Comparison of ENCODE assay signal across 31 mouse cellular contexts in the genomic region with DNA sequence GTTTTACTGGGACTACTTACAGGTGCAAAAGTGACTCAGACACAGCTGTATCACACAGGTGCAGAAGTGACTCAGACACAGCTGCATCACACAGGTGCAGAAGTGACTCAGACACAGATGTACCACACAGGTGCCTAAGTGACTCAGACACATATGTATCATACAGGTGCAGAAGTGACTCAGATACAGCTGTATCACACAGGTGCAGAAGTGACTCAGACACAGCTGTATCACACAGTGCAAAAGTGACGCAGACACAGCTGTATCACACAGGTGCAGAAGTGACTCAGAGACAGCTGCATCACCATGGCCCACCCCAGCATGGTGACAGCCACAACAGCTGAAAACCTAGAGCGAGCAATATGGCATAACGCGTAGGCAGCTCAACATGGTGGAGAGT. TPM values are rescaled to one million over a fixed set of nuclear protein-coding genes. Genes with fewer than 3 reads are reported as not detected.
"Had no signal": no experiment of that assay in that cellular context is flagged by ENCODE, and none has a peak within 500 bp of the region (broad histone marks: within the 10 kb centered on the region; RNA-seq: fewer than 3 reads in every experiment).

No protein-coding gene starts in this region.

- H3K4me1 ChIP-seq: limb, embryonic 10.5 days; limb, embryonic 13.5 days; liver, embryonic 12.5 days; liver, embryonic 15.5 days; lung, embryonic 15.5 days; midbrain, embryonic 12.5 days; neural tube, embryonic 12.5 days; neural tube, embryonic 15.5 days; stomach, embryonic 15.5 days had no signal

- H3K27me3 ChIP-seq: limb, embryonic 13.5 days; liver, embryonic 12.5 days; liver, embryonic 15.5 days; lung, embryonic 15.5 days; midbrain, embryonic 12.5 days; neural tube, embryonic 12.5 days; neural tube, embryonic 15.5 days; stomach, embryonic 15.5 days had no signal

- H3K4me3 ChIP-seq: layer of hippocampus, adult 2 months; limb, embryonic 10.5 days; limb, embryonic 13.5 days; liver, embryonic 12.5 days; liver, embryonic 15.5 days; lung, embryonic 15.5 days; midbrain, embryonic 12.5 days; neural tube, embryonic 12.5 days; neural tube, embryonic 15.5 days; stomach, embryonic 15.5 days had no signal

- DNase-seq: kidney, adult 11 months; kidney, adult 8-10 months; kidney, postnatal 25 days; layer of hippocampus, adult 9-11 months; liver; lung, adult 18-20 months; lung, postnatal 10 days; lung, postnatal 36 days; right cerebral cortex, adult 18-20 months; right cerebral cortex, postnatal 14 days; right cerebral cortex, postnatal 4 days; spleen, adult 18-20 months; thymus, adult 18-20 months; thymus, postnatal 36 days had no signal

- H3K27ac ChIP-seq: kidney, postnatal 0 days; layer of hippocampus, adult 2 months; limb, embryonic 10.5 days; limb, embryonic 13.5 days; liver, embryonic 12.5 days; liver, embryonic 15.5 days; lung, embryonic 15.5 days; midbrain, embryonic 12.5 days; neural tube, embryonic 12.5 days; neural tube, embryonic 15.5 days; stomach, embryonic 15.5 days had no signal

- H3K36me3 ChIP-seq: limb, embryonic 10.5 days; limb, embryonic 13.5 days; lung, embryonic 15.5 days; midbrain, embryonic 12.5 days; neural tube, embryonic 12.5 days; neural tube, embryonic 15.5 days; stomach, embryonic 15.5 days had no signal

- H3K9ac ChIP-seq: limb, embryonic 13.5 days; liver, embryonic 12.5 days; liver, embryonic 15.5 days; lung, embryonic 15.5 days; midbrain, embryonic 12.5 days; neural tube, embryonic 12.5 days; neural tube, embryonic 15.5 days; stomach, embryonic 15.5 days had no signal

- H3K9me3 ChIP-seq: limb, embryonic 10.5 days; limb, embryonic 13.5 days; liver, embryonic 12.5 days; liver, embryonic 15.5 days; lung, embryonic 15.5 days; midbrain, embryonic 12.5 days; neural tube, embryonic 12.5 days; neural tube, embryonic 15.5 days; stomach, embryonic 15.5 days had no signal

- H3K4me2 ChIP-seq: limb, embryonic 13.5 days; liver, embryonic 12.5 days; liver, embryonic 15.5 days; lung, embryonic 15.5 days; midbrain, embryonic 12.5 days; neural tube, embryonic 12.5 days; neural tube, embryonic 15.5 days; stomach, embryonic 15.5 days had no signal

- ATAC-seq: inflammation-experienced regulatory T-cells, adult 6 months; liver, embryonic 12.5 days; midbrain, embryonic 16.5 days had no signal

RNA-seq across cellular contexts. Expression of a gene that starts 45.1 kb away (rescaled TPM):
- total RNA-seq: layer of hippocampus, adult 2 months; layer of hippocampus, postnatal 25 days; left cerebral cortex, adult 18-20 months; left cerebral cortex, postnatal 25 days; monocyte, adult 5-6 weeks had no signal
- polyA plus RNA-seq: limb, embryonic 10.5 days; limb, embryonic 13.5 days; midbrain, embryonic 12.5 days; midbrain, embryonic 16.5 days; neural tube, embryonic 12.5 days; neural tube, embryonic 15.5 days had no signal

RNA-seq across cellular contexts. Expression of a gene that starts 60.0 kb away (rescaled TPM):
- total RNA-seq: layer of hippocampus, adult 2 months; layer of hippocampus, postnatal 25 days; left cerebral cortex, adult 18-20 months; left cerebral cortex, postnatal 25 days; monocyte, adult 5-6 weeks had no signal
- polyA plus RNA-seq: midbrain, embryonic 12.5 days; midbrain, embryonic 16.5 days; neural tube, embryonic 12.5 days; neural tube, embryonic 15.5 days had no signal
